Mouse (Mus musculus): Measurements from ENCODE around the gene Prox1.

The Prox1 gene

DNA sequence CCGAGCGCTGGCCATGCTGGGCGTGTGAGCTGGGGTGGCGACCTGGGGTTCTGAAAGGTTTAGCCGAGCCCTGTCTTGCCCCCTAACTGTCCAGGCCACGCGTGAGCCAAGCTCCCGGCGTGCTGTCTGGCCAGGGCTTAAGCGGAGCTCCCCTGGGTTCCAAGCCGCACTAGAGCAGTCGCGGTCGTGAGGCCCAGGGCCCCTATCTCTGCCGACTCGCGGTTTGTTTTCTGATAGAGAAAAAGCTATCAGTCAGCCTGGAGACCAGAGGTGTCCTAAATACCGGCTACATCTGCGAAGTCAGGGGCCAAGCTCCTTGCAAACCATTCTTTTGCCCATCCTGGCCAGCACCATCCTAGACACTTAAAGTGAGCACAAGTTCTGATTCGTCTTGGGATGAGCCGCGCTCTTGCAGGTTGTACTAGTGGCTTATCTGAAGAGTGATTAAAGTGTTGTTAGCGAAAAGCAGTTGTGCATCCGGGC, 2.5 kb upstream of the Prox1 start:
- DNase-seq = no peak

DNA sequence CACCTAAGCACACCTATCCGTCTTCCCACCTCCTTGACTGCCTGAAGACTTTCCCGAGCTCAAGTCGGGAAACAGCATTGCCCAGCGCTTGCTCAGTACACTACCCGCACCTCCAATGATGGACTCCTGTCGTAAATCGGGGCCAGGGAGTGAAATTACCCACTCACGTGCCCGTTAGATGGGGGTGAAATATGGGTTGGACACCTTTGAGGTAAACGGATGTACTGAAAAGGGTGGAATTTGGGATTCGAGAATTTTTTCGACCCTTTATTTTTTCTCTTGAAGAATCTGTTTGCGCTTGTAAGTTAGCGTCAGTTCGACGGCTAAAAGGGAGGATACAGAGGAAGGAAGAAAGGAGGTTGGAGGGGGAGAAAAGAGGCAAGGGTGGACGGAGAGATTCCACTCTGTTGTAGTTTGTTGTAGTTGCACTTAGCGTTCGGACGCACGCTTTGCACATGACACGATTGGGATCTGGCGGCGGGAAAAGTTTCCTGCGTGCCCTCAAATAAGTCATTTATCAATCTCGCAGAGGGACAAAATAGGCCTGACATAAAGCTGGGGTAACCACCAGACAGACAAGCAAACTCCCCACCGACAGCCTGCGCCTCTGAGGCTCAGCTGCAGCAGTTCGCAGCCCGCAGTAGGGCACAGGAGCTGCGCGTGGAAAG, 1.9 kb upstream of the Prox1 start:
- no peak for DNase-seq

DNA sequence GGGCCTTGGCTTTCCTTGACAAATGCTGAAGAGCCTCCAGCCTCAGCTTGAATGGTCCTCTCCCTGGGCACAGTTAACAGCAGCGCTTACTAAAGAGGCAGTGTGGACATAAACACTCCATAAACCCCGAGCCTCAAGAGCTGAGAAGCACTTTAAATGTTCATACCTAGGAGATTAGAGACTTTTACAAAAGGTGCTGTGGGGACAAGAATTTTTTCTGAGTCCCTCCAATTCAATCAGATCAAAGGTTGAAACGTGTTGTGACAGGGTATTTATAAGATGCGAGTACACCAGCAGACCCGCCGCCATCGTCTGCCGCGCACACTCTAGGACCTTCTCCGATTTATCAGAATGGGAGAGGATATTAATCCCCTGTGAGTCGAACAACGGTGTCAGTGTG, 1.2 kb upstream of the Prox1 start:
- DNase-seq = no peak

DNA sequence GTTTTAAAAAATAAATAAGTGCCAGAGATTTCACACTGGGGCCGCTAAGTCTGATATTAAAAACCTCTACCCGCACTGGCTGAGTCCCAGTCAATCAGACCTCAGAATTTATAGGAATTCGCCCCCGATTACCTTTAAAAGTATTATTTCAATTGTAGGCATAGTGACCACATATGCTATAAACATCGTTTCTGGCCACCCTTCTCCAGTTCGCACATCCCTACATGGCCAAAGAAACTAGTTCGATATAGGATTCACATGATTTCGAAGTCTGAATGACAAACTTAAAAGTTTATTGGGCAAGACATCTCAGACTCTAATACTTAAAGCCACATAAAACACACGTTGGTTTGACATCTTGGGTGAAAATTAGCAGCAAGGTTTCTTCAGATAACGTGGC, 827 bp upstream of the Prox1 start:
- no peak for DNase-seq

DNA sequence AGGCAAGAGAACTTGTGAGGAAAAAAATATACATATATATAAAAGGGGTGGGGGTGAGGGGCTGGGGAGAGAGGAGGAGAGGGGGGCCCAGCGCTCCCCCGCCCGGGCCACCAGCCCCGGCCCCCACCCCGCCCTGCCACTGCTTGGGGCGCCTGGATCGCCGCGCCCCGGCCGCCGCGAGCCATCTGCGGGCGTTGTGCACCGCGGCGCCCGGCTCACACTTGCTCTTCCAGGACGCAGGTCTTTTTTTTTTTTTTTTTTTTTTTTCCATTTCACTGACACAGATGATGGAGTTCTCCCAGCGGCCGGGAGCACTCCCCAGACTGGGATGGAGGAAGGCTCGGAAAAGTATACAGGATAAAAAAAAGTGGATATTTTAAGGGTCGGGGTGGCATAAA, 304 bp upstream of the Prox1 start:
- DNase-seq = no peak

DNA sequence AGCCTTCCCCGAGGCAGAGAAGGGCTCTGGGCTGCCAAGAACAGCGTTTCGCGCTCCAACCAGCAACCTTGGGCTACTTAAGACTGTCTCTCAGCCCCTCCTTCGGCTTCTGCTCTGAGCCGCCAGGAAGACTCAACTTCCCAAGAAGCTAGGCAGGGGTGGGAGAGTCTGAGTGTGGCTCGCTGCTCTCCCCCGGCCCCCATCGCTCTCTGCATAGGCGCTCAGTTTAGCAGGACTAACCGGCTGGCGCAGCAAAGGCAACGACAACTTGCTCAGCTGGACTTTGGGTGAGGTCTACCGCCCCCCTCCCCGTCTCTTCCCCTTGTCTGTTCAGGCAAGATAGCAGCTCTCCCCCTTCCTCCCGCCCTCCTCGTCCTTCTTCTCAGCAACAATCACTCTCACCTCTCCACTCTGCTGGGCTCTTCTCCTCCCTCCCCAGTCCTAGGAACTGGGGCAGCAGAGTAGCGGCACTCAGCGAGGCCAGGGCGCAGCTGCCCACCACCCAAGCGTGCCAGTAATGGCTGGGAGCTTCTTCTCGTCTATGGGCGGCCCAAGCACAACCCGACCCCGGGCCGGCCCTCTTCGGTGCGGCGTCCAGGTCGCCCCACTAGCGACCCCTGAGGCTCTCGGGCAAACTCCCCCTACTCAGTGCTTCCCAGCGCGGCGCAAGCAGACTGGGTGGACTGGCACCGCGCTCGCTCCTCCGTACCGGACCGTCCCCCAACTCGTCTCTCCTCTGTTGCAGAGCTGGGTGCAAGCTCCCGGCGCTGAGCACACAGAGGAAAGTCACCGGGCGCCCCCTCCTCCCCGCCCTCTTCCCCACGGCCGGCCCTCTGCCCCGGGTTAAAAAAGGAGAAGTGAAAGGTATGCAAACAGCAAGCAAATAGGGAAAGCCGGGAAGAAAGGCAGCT, 1.5 kb downstream of the Prox1 start:
- DNase-seq = no peak

DNA sequence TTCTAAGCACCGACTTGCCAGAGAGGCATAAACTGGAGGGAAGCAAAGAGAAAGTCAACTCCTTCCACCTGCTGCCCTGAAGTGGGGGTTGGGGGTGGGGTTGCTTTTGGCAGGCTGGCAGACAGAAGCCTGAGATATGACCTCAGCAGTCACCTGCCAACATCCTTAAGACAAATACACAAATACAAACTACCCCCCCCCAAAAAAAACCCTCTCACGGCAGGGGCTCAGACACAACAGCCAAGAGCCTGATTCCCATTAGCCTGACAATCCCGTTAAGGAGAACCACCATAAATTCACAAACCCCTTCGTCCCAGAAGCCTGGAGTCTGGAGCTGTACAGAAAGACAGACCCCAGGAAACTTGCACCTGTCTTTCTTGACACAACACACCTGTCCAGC, 2.4 kb downstream of the Prox1 start:
- DNase-seq = no peak

DNA sequence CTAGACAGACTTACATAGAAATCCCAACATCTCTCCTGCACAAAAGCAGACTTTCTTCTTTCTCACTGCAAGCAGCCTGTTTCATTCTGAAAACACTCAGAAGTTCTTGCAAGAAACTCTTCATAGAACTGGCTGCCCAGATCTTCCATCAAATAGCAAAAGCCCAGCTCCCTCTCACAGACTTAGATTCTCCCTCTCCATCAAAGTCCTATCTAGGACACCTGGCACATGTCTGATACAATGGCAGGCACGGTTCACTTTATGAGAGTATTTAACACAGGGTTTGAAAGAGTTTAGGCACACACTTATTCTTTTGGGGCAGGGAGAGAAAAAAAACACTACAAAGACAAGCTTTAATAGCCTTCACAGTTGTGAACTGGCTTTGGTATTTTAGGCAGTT, 2.9 kb downstream of the Prox1 start:
- no peak for DNase-seq

DNA sequence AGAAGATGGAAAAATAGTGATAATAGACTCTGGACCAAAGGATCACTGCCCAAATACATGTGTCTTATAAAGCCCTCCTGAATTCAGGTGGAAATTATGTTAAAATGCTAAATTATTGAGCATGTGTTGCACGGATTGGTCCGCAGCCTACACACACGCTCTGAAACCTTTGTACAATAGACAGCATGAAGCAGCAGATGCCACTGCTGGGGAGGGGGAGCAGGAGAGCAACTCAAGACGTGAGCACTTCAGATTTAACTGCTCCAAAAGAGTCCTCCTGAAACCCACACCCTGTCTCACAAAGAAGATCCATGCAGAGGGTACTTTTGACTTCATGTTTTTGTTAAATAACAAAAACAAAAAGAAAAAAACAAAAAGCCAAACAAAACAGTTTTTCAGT, 5.0 kb downstream of the Prox1 start:
- DNase-seq = no peak

DNA sequence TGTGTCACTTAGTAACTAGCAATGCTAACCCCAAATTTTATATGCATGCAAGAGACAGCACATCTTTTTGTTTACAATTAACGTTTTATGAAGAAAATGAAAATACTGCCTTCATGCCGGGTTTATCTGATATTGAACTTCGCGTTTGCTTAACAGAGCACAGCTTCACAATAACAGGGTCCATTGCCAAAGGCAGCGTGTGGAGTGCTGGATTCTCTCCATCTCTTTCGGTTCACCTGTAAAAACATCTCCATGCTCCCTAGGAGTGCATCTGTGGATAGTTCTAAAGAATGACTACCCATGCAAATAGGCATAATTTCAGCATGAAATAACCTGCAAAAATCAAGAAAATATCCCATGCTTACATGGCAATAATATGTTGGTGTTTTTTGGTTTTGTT, 7.0 kb downstream of the Prox1 start:
- DNase-seq = no peak

DNA sequence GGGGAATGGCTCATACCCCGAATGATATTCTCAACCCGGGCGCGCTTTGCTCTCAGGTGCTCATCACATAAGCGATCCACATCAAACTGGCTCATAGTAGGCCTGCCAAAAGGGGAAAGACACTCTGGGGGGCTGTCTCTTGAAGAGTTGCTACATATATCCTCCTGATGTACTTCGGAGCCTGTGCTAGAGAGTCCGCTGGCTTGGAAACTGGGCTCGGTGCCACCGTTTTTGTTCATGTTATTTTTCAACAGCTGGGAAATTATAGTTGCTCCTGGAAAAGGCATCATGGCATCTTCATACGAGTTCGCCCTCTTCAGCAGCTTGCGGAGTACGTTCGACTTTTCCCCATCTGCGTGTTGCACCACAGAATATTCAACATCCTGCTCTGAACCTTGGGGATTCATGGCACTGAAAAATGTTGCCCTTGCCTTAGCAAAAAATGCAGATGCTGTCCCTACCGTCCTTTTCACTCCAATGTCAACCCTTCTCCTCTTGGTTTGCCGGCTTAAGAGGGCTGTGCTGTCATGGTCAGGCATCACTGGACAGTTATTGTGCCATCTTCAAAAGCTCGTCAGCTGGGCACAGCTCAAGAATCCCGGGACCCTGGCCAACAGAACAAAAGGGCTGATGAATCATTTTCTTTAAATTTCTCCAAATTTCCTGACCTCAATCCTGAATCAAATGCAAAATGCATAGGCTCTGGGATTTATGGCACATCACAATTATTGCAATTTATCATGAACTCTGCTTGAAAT, 8.6 kb downstream of the Prox1 start:
- DNase-seq = no peak

DNA sequence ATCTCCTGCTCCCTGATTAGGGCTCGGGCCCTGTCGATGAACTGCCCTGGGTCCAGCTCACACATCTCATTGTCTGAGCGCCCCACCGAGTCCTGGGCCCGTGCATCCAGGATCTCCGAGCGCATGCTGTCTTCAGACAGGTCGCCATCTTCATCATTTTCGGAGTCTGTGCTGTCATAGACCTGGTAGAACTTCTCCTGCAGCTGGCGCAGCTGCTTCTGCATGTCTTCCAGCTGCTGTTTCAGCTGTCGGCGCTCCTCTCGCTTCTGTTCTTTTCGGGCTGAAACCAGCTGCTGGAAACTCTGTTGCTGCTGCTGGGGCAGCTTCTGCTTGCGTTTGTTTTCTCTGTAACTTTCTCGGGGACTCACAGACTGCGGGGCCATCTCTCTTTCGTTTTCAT, 9.2 kb downstream of the Prox1 start:
- DNase-seq = no peak

DNA sequence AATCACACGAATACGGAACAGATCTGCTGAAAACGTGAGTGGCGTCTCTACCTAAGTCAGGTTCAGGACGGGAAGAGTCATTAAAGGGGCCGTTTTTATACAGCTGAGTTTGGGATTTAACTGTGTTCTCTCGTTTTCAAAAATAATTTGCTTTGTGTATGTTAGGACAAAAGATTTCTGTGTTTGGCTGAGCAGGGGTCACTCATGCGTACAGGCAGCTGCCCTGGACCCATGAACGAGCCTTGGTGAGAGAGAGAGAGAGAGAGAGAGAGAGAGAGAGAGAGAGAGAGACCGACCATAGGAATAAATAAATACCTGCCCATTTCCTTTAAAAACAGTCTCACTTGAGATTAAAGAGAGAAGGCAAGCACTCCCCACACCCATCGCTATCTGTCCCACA, 11.1 kb downstream of the Prox1 start:
- DNase-seq = no peak

DNA sequence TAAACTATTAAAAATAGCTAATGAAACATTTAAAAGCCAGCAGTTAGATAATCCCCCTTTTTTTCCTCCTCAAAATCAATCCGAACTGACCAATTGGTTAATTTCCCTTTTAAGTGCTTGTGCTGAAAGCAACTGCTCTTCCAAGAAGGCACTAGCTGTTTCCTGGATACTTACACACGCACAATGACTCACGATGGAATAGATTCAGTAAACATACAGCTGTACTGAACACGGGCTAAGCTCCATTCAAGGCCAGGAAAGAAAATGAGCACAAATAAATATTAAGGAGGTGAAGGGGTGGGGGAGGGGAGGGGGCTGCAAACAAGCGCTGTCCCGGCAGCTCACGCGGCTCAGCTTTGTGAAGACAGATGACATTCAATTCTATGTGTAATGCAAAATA, 14.8 kb downstream of the Prox1 start:
- no peak for DNase-seq

DNA sequence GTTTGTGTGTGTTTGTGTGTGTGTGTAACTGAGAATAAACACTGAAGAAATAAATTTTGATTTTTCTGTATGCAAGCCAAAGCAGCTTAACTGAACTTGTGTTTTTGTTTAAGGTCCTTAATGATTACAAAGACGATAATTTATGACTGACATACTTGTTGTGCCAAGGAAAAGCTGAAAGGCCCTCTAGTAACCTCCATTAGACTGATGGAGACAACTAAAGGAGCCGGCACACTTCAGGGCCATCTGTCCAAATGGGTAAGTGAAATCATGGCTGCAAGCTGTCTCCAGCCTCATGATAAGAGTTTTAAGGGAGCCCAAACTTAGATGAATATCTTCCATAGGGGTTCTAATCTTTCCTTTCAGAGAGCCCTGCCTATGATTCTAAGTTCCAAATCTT, 15.5 kb downstream of the Prox1 start:
- no peak for DNase-seq

DNA sequence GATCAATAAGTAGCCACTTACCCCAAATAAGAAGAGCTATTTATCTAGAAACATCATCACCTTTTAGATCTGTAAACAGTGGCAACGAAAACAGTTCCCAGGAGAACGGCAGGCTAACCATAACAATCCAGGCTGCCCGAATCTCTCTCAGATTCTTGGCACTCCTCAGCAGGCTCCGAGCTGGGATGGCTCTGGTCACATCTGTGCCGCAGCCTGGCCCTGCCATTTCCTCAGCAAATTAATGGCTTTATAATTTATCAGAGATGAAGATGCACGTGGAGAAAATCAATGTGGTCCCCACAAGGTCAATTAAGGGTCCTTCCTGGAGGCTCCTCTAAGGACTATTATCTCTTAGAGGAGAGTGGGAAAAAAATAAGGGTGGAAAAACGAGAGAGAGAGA, 16.2 kb downstream of the Prox1 start:
- DNase-seq = no peak

DNA sequence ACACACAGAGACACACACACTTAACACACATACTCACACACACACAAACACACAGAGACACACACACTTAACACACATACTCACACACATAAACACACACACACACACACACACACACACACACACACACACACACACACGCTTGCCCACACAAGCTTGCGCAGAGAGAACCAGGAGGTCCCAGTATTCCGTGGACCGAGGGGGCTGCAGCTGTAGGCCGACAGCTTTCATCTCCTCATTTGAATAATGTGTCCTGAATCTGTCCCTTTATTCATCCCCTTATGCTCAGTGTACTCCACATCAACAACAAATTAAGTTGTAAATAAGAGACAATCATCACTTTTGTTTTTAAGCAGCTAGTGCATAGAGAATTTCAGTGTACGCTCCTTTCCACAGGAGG, 17.9 kb downstream of the Prox1 start:
- no peak for DNase-seq

DNA sequence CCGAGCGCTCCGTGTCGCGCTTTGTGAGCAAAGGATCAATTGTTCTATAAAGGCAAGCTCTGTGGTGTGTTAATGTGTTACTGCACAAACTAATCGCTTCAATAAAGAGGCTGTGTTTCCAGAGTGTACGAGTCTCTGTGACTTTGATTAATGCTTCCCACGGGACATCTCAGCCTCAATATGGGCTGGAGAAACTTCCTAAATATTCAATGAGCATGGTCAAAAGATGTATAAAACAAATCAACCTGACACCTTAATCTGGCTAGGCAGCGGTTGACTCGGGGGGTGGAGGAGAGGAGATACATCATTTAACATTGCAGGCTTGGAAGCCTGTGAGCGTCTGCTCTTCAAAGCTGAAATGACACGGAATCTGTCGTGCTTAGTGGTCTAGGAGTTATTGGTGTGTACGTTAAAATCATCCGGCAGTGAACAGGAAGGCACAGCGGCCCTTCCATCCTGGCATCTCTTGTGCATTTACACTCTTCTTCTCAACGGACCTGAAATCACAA, 21.2 kb downstream of the Prox1 start:
- no peak for DNase-seq

DNA sequence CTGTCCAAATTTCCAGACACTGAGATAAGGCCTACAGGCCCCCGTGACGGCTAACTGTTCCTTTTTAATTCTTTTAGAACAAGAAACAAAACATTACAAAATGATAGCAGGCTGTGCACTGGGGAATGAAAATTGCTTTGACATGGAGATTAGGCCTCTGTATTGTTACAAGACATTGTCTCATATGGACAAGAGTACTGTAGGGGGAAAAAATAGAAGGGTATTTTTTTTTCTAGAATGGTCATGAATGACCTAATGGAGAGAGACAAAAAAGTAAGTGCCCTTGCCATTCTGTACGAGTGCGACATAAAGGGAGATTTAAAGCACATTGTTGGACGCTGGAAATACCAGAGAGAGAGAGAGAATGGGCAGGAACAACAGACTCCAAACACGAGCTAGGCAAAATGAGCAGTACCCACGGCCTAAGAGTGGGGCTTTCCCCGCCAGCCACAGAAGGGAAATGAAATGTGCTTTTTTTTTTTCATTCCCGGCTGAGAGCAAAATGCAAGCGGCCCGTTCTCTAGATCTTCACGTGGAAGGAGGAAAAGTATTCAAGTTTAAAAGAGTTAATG, 21.8 kb downstream of the Prox1 start:
- no peak for DNase-seq

DNA sequence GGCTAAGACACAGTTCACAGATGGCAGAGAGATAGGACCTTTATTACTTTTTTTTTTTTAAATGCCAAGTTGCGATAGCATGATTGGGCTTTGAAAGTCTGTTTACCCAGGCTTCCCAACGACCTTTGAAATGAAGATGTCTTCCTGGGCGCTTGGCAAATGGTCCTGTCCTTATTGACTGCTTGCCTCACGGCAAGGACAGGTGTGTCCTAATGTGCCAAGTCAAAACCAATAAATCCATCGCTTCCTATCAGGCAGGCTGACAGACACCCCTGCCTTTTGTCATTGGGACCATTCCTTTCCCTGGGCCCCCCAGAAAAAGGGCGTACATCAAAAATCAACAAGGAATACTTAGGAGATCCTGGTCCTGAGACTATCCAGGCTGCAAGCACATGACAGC, 22.7 kb downstream of the Prox1 start:
- no peak for DNase-seq

DNA sequence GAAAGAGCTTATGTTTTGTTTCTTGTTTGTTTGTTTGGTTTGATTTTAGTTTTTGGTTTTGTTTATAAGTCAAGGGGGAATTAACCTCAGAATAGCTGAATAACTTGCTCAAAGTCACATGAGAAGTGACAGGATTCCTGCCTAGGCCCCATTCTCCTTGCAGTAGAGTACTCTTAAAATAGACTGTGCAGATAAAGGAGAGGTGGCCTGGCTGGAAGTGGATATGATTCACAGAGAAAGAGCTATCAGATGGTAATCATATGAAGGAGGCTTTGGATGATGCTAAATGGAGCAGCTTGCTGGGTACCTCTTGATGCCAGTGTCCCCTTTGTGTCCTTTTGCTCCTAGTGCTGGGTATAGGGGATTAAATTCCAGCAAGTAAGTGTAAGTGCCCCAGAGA, 26.1 kb downstream of the Prox1 start:
- DNase-seq = no peak

DNA sequence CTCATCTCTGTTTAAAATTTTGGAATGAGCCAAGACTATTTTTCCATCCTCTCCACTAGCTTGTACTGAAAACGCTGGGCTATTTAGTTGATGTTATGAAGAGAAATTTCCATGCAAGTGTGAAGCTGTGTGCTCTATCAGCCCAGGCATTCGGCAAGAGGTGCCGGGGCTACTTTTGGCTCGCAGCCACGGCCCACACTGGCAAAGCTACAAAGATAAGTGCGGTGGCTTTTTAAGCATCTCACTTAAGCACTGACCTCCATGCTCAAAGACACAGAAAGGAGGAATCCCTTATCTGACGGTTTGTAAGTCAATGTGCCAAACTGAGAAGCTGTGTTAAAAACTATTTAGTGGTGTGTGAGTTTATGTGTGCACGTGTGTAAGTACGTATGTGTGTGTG, 26.9 kb downstream of the Prox1 start:
- DNase-seq = no peak

DNA sequence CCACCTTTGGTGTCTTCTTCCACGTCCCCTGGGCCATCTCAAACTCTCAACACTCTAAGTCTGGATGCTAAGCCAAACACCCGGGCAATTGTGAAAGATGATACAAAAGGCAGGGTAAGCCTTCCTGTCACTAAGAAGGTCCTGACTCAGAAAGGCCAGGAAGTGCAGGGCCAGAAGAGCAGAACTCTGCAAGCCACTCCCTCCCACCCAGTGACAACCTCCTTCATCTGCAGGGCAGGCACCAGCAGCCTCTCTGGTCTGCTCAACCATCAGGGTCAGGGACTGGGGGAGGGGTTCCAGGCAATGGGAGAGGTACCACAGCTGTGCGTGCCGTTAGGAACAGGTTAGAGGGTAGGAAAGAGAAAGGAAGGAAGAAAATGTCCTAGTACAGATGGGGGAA, 27.9 kb downstream of the Prox1 start:
- DNase-seq = no peak

Data from lung, postnatal 14 days (tissue).